ENCODE assay signal across 8 mouse cellular contexts in the genomic region with DNA sequence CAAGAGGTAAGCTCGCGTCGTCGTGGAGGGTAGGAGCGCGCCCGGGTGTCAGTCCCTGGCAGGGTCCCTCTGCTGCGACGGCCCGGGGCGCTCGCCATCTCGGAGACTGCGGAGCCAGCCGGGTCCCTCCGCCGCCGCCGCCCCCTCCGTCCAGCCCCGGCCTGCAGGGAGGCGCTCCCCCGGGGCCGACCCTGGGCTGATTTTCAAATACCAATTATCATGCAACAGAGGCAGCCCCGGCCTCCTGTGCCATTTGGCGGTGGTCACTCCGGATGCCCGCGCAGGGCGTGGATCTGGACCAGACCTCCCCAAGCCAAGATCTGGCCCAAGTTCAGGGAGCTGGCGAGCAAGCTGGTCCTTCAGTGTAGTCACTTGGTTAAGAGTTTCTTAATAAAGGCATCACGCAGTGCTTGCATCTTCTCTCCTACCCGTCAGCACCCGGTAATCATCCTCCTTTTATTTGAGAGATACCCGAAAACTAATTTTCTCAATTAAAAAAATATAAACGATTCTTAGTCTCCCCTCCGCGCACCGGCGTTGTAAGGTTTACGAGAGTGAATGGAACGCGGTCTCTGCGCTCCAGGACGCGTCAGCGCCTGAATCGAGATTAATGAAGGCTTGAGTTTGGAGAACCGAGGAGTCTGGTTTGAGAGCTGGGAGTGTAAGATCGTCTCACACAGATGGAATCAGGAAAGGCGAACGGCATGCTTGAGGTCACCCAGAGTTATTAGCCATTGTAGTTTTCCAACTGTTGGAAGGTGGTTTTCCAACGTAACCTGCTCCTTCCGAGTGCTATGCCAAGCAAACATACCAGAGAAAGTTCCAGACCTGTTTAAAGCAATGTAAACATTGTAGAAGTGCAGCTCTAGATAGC. TPM values are rescaled to one million over a fixed set of nuclear protein-coding genes. Genes with fewer than 3 reads are reported as not detected.
DNase-seq lines count a peak whose midpoint lies in the region; ATAC-seq and TF ChIP-seq lines count a peak whose summit lies in the region.

No protein-coding gene starts in this region.

- peaks cover 82% of the 10 kb centered on the region for H3K4me1 ChIP-seq in E14TG2a.4 (replicated peaks; ENCODE audit: low read depth, low read length)
- H3K4me1 ChIP-seq in kidney, embryonic 15.5 days, result peaks cover 57% of the 10 kb centered on the region

- H3K9me3 ChIP-seq in E14TG2a.4 (ENCODE audit: low read length), result no peaks in the 10 kb centered on the region
- H3K9me3 ChIP-seq in kidney, embryonic 15.5 days (replicated peaks), result no peaks in the 10 kb centered on the region

- WGBS in kidney, embryonic 15.5 days, result under 1% methylated on average over 54 of the region's 54 CpGs

- peak overlapping the region; percentile 99 for H3K27ac ChIP-seq in kidney, embryonic 15.5 days

- peak overlapping the region; percentile 82 for H3K9ac ChIP-seq in kidney, embryonic 15.5 days

- DNase-seq in heart, adult 18-20 months, result peak; percentile 79 to 83
- DNase-seq in heart, adult 11 months, result no peak
- DNase-seq in cerebellum, postnatal 25 days, result peak; percentile 88 to 91
- peak; percentile 61 to 79 for DNase-seq in gastrocnemius, postnatal 4 days (ENCODE audit: low spot score in 2 of 2)
- peak; percentile 82 for DNase-seq in lung, postnatal 36 days
- DNase-seq in yolk sac, embryonic 10.5 days (ENCODE audit: low spot score), result no peak

- peak overlapping the region; percentile 81 for H3K4me2 ChIP-seq in kidney, embryonic 15.5 days

- H3K4me3 ChIP-seq in E14TG2a.4 (replicated peaks; ENCODE audit: low read length), result peak overlapping the region; percentile 95
- H3K4me3 ChIP-seq in kidney, embryonic 15.5 days (replicated peaks), result peak overlapping the region; percentile 91

- no peak for ATAC-seq in kidney, embryonic 15.5 days (replicated peaks; ENCODE audit: low FRiP score)

- TF ChIP-seq CTCF in E14TG2a.4 (conservative IDR thresholded peaks at IDR 0.05; ENCODE audit: low read length), result no peak

- H3K27me3 ChIP-seq in E14TG2a.4 (ENCODE audit: insufficient read depth, low read length), result no peaks in the 10 kb centered on the region
- no peaks in the 10 kb centered on the region for H3K27me3 ChIP-seq in kidney, embryonic 15.5 days

- H3K36me3 ChIP-seq in E14TG2a.4 (ENCODE audit: insufficient read depth, low read length), result peaks cover 37% of the 10 kb centered on the region
- H3K36me3 ChIP-seq in kidney, embryonic 15.5 days, result peaks cover 7% of the 10 kb centered on the region; the same call in 1 of the 2 replicates

RNA-seq across cellular contexts. Expression of a gene that starts 0.6 kb away (rescaled TPM):
- total RNA-seq in heart, adult 18-20 months (2021), result 10 to 100 TPM; 86.8 to 98.2 TPM
- 100 to 1,000 TPM; 134 to 144 TPM for total RNA-seq in gastrocnemius, postnatal 4 days (2021)
- 66.5 and 69.0 TPM in 2 replicates for polyA plus RNA-seq in kidney, embryonic 15.5 days (2015; fragmentation: Nextera tagmentation; extraction: Ambion mirVana)

Comparison
In these comparisons a context has a peak if more than half of its experiments do, and no peak if none do; other contexts are left out.
1. DNase-seq: peak in heart, adult 18-20 months (2 of 2), cerebellum, postnatal 25 days (2 of 2), gastrocnemius, postnatal 4 days (2 of 2) and lung, postnatal 36 days (single experiment); none in heart, adult 11 months (single experiment) and yolk sac, embryonic 10.5 days (single experiment).